Mouse (Mus musculus): ENCODE measurements around the gene Mmp13. TPM values are rescaled to one million over a fixed set of nuclear protein-coding genes. Genes with fewer than 3 reads are reported as not detected.
"Not testable (repeated sequence)": the region's sequence is repeated elsewhere in the genome, so short reads cannot be mapped to it uniquely, and the experiment has no call there.

The Mmp13 gene
- total RNA-seq (2021) = under 1 TPM in 1 of 2 experiments, not detected in 1; 0.10 TPM
- long read RNA-seq, experiment 1 = 0 reads
- long read RNA-seq, experiment 2, partial matches to known transcripts = 0 of 2 reads
- long read RNA-seq, experiment 2, other reads (novel, unspliced or antisense) = 1 of 2 reads

- DNase-seq (ENCODE audit: low spot score in 2 of 2) = no peak
Observed at GRCm38 (mm10) chr9:7272214-7272613, at the start of gene Mmp13. TSS of gene Mmp13 (plus strand) at chr9:7272514.

GRCm38 (mm10) chr9:7238619-7239018, 33.7 kb upstream of the Mmp13 start:
- no peak for DNase-seq (ENCODE audit: low spot score in 2 of 2)

GRCm38 (mm10) chr9:7239967-7240366, 32.3 kb upstream of the Mmp13 start:
- DNase-seq (ENCODE audit: low spot score in 2 of 2) = no peak

DNA sequence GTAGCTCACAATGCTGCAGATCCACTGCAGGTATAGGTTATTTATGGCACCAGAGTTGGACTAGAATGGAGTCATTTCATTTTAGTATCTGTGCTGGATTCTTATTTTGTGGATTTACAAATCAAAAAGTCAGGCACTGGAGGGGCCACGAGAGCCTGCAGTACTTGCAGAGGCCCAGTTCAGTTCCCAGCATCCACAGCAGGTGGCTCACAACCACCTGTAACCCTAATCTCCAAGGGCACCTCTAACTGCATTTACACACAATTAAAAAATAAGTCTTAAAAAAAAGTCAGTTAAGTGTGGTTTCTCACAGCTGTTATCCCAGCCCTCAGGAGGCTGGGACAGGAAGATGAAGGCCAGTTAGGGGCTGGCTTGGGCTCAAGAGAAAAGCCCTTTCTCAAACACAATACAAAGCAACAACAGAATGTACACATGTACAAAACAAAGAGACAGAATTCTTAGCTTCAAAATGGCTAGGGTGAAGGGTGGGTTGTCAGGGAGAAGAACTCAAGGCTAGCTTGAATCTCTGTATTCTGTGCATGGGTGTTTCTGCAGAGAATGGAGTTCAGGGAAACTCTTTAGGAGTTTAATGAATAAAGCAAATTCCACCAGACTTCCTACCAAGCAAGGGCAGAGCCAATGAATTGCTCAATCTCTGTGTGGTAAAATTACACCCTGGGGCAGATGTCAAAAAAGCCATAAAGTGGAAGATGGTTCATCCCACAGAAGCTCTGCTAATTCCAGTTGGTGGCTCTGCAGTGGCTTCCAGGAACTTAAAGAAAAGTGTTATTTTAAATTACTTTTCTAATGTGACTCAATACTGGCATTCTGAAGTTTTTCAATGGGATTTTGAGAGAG, 19.3 kb upstream of the Mmp13 start:
- no peak for DNase-seq (ENCODE audit: low spot score in 2 of 2)

GRCm38 (mm10) chr9:7261667-7262066, 10.6 kb upstream of the Mmp13 start:
- no peak for DNase-seq (ENCODE audit: low spot score in 2 of 2)

DNA sequence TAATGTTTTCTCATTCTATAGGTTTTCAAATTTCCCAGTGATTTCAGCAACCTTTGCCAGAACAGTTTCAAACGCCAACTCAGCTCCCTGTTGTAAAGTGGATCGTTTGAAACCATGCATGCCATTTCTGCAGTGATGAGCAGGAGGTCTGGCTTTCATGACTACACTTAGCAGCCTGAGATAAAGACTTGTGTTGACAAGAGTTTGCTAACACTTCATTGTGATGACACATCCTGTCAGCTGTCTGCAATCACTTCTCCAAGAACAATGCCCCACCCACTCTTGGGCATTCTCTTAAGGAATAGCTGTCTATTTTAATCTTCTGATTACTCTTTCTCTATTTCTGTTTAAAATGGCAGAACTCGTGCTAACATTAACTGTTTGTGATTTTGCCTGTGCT, 2.2 kb upstream of the Mmp13 start:
- DNase-seq (ENCODE audit: low spot score in 2 of 2) = no peak

DNA sequence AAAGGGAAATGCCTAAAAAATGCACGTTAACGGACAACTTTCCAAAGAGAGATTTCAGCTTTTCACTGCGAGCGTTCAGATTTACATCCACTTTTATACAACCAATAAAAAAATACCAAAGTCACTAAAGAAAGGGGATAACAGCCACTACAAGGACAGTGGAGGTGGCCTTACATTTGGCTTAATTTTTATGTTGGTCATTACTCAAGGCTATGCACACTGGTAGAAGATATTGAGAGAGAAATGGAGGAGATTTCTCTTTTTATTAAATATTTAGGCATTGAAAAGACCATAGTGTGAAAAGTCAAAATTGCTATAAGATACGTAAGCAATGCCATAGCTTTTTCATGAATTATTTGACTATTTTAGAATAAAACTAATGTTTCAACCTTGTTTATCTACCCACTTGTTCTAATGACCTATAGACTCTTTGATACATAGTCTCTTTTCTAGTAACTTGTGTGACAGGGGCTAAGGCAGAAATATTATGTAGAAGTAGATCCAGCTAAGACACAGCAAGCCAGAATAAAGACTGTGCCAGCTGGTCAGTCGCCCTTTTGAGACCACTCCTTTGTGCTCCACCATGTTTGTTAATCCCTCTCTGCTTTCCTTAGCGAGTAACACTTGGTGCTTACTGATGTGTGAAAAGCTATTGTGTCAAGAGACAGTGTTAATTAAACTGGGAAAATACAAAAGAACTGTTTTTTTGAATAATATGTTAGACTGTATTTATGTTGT, 10.4 kb downstream of the Mmp13 start:
- DNase-seq (ENCODE audit: low spot score in 2 of 2) = no peak

GRCm38 (mm10) chr9:7283303-7283684, 11.0 kb downstream of the Mmp13 start:
- not testable (repeated sequence) for DNase-seq (ENCODE audit: low spot score in 2 of 2)

DNA sequence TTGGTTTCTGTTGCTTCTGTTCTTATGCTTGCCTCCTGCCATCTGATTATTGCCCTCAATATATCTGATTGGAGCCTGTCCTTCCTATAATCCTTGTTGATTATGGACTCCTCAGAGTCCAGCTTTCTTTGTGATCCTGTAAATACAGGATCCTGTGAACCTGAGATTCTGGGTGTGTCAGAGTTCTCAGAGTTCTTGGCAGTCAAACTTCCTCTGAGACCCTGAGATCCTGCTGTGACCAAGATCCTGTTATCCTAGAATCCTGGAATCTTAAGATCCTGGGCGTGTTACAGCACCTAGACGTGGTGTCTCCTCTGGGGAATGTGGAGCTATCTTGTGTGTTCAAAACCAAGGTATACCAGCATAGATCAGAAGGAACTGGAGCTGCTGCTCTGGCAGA, 17.2 kb downstream of the Mmp13 start:
- no peak for DNase-seq (ENCODE audit: low spot score in 2 of 2)

GRCm38 (mm10) chr9:7289901-7290300, 17.6 kb downstream of the Mmp13 start:
- DNase-seq (ENCODE audit: low spot score in 2 of 2) = no peak

- no peak for DNase-seq (ENCODE audit: low spot score in 2 of 2)
Observed at GRCm38 (mm10) chr9:7292132-7292531, 19.8 kb downstream of the Mmp13 start.

GRCm38 (mm10) chr9:7331847-7332246, 59.5 kb downstream of the Mmp13 start:
- no peak for DNase-seq (ENCODE audit: low spot score in 2 of 2)

Other genes starting within 250 kb of the Mmp13 start
- gene Dync2h1, start 88.1 kb upstream of the Mmp13 start, total RNA-seq (2021) = 1 to 10 TPM; 7.3 to 8.3 TPM
- gene Dcun1d5, start 88.0 kb upstream of the Mmp13 start, total RNA-seq (2021) = 10 to 100 TPM; 64.0 to 67.7 TPM
- not detected for gene Mmp12, start 71.9 kb downstream of the Mmp13 start, total RNA-seq (2021)
- gene Mmp1b, start 115.5 kb downstream of the Mmp13 start, total RNA-seq (2021) = not detected
- under 1 TPM in 1 of 2 experiments, not detected in 1; 0.15 TPM for gene Mmp3, start 173.3 kb downstream of the Mmp13 start, total RNA-seq (2021)
- gene Mmp10, start 229.8 kb downstream of the Mmp13 start, total RNA-seq (2021) = not detected